Comparison of ENCODE assay signal across 21 mouse cellular contexts in the genomic region with DNA sequence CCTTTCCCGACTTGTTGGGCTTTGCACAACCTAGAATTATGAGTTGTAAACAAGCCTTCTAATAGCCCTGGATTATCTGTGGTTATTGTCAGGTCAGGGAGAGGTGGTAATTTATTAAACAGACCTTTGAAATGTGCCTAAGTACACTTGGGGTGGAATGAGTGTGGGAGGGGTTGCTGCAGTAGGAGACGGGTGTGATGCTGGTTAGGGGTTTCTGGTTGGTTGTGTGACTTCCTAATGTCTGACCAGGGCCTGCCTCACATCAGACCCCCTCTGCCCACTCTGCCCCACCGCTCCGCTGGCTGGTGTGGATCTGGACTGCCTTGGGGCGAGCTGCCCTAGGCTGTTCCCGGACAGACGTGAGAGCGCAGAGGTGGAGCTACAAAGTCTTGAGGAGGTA. TPM values are rescaled to one million over a fixed set of nuclear protein-coding genes. Genes with fewer than 3 reads are reported as not detected.
DNase-seq lines count a peak whose midpoint lies in the region; ATAC-seq and TF ChIP-seq lines count a peak whose summit lies in the region.
"Had no signal": no experiment of that assay in that cellular context is flagged by ENCODE, and none has a peak within 500 bp of the region (broad histone marks: within the 10 kb centered on the region; RNA-seq: fewer than 3 reads in every experiment).

No protein-coding gene starts in this region.

- no peaks in the 10 kb centered on the region for H3K27me3 ChIP-seq in kidney, embryonic 16.5 days (ENCODE audit: insufficient read depth, low read length)
- no peaks in the 10 kb centered on the region for H3K27me3 ChIP-seq in intestine, postnatal 0 days (replicated peaks; ENCODE audit: control insufficient read depth, insufficient read depth, low read length)

- intact Hi-C loops in gastrocnemius, adult 2 months (cut with DNase I): no loop called here
- intact Hi-C loops in heart, postnatal 36 days (cut with DNase I): no loop called here

- H3K27ac ChIP-seq in kidney, embryonic 16.5 days (ENCODE audit: low read length): no peak overlapping the region
- H3K27ac ChIP-seq in intestine, postnatal 0 days (ENCODE audit: low read depth, low read length): no peak overlapping the region
- no peak overlapping the region for H3K27ac ChIP-seq in gastrocnemius, adult 2 months
- H3K27ac ChIP-seq: embryonic facial prominence, embryonic 10.5 days; forebrain, embryonic 10.5 days; heart, embryonic 10.5 days; hindbrain, embryonic 10.5 days; hindbrain, embryonic 14.5 days had no signal

- H3K4me1 ChIP-seq in kidney, embryonic 16.5 days (ENCODE audit: insufficient read depth, low read length): no peaks in the 10 kb centered on the region
- H3K4me1 ChIP-seq in intestine, postnatal 0 days (replicated peaks; ENCODE audit: control insufficient read depth, insufficient read depth, low read length): peaks cover 7% of the 10 kb centered on the region; the same call in 1 of the 2 replicates

- H3K4me3 ChIP-seq in kidney, embryonic 16.5 days (ENCODE audit: low read length): no peak overlapping the region
- H3K4me3 ChIP-seq in intestine, postnatal 0 days (ENCODE audit: low read depth, low read length): no peak overlapping the region
- H3K4me3 ChIP-seq in gastrocnemius, adult 2 months: no peak overlapping the region
- H3K4me3 ChIP-seq: embryonic facial prominence, embryonic 10.5 days; forebrain, embryonic 10.5 days; heart, embryonic 10.5 days; hindbrain, embryonic 10.5 days had no signal

- WGBS in kidney, embryonic 16.5 days: 67% methylated on average over 8 of the region's 8 CpGs
- 54% methylated on average over 8 of the region's 8 CpGs for WGBS in intestine, postnatal 0 days

- no peaks in the 10 kb centered on the region for H3K9me3 ChIP-seq in kidney, embryonic 16.5 days (ENCODE audit: low read length)
- no peaks in the 10 kb centered on the region for H3K9me3 ChIP-seq in intestine, postnatal 0 days (ENCODE audit: control insufficient read depth)
- H3K9me3 ChIP-seq: embryonic facial prominence, embryonic 10.5 days; forebrain, embryonic 10.5 days; heart, embryonic 10.5 days; hindbrain, embryonic 10.5 days had no signal

- no peak overlapping the region for H3K9ac ChIP-seq in kidney, embryonic 16.5 days (replicated peaks; ENCODE audit: low read length)
- H3K9ac ChIP-seq in intestine, postnatal 0 days (ENCODE audit: low read depth, low read length): no peak overlapping the region
- H3K9ac ChIP-seq: hindbrain, embryonic 14.5 days had no signal

- peak; percentile 40 for DNase-seq in kidney, adult 18-20 months
- DNase-seq in kidney, postnatal 10 days: peak; percentile 26
- DNase-seq in kidney, postnatal 4 days: peak; percentile 11 to 34
- no peak for DNase-seq in gastrocnemius, adult 2 months
- DNase-seq in heart, postnatal 36 days: no peak
- no peak for DNase-seq in heart, postnatal 4 days
- DNase-seq: adrenal gland, postnatal 14 days; cerebellum, adult 18-20 months; cerebellum, adult 9-11 months; cerebellum, postnatal 36 days; heart, adult 18-20 months; heart, postnatal 10 days had no signal

- no peaks in the 10 kb centered on the region for H3K36me3 ChIP-seq in kidney, embryonic 16.5 days (ENCODE audit: insufficient read depth, low read length)
- H3K36me3 ChIP-seq in intestine, postnatal 0 days (ENCODE audit: control insufficient read depth, insufficient read depth): no peaks in the 10 kb centered on the region
- H3K36me3 ChIP-seq: embryonic facial prominence, embryonic 10.5 days; forebrain, embryonic 10.5 days; heart, embryonic 10.5 days; hindbrain, embryonic 10.5 days had no signal

- TF ChIP-seq CTCF in intestine, postnatal 0 days (IDR thresholded peaks at IDR 0.05; ENCODE audit: low read depth): no peak
- no peak for TF ChIP-seq CTCF in gastrocnemius, adult 2 months (IDR thresholded peaks at IDR 0.05)

- ATAC-seq in kidney, embryonic 16.5 days (ENCODE audit: low FRiP score, low TSS enrichment): no peak
- ATAC-seq in intestine, postnatal 0 days: peak; percentile 50; the same call in 1 of the 2 replicates
- ATAC-seq: forebrain, embryonic 14.5 days had no signal

- no peak overlapping the region for H3K4me2 ChIP-seq in kidney, embryonic 16.5 days (replicated peaks; ENCODE audit: low read depth, low read length)
- H3K4me2 ChIP-seq in intestine, postnatal 0 days (replicated peaks; ENCODE audit: low read depth): 0 out of 2 replicates have a peak overlapping the region, but pooled peaks have one; percentile 30
- H3K4me2 ChIP-seq: hindbrain, embryonic 14.5 days had no signal

RNA-seq across cellular contexts. Expression of a gene that starts 47.7 kb away (rescaled TPM):
- 14.5 and 14.7 TPM in 2 replicates for polyA plus RNA-seq in kidney, embryonic 16.5 days (2015; fragmentation: Nextera tagmentation; extraction: Ambion mirVana)
- 0.29 and 0.60 TPM in 2 replicates for polyA plus RNA-seq in intestine, postnatal 0 days (2015; fragmentation: Nextera tagmentation; extraction: Ambion mirVana)
- total RNA-seq in gastrocnemius, adult 2 months (2021): 1 to 10 TPM; 1.4 to 4.2 TPM
- total RNA-seq in heart, postnatal 36 days (2021): 10 to 100 TPM; 30.0 to 41.2 TPM
- total RNA-seq in heart, postnatal 4 days (2021): 10 to 100 TPM; 24.0 to 29.3 TPM
- total RNA-seq: MEL had no signal

Comparison
In these comparisons a context has a peak if more than half of its experiments do, and no peak if none do; other contexts are left out.
1. DNase-seq: peak in kidney, adult 18-20 months (single experiment), kidney, postnatal 10 days (single experiment) and kidney, postnatal 4 days (2 of 2); none in gastrocnemius, adult 2 months (single experiment), heart, postnatal 36 days (0 of 2) and heart, postnatal 4 days (single experiment).
2. RNA of a gene that starts 47.7 kb away (total RNA-seq): 30.0 to 41.2 TPM in heart, postnatal 36 days and 24.0 to 29.3 TPM in heart, postnatal 4 days; 1.4 to 4.2 TPM in gastrocnemius, adult 2 months; every median in the first group is over 4 times any median in the second.